Mouse (Mus musculus) forebrain, embryonic 15.5 days (tissue): ENCODE data around the gene Slc45a3. TPM values are rescaled to one million over a fixed set of nuclear protein-coding genes. Genes with fewer than 3 reads are reported as not detected.

Experiments
- ATAC-seq: fragments of 200-750 bp; cut with Nextera tagmentation; replicated peaks from 2 replicates; pipeline ENCODE4 v1.8.0; 2017; ENCODE audit warnings: mild to moderate bottlenecking, moderate TSS enrichment, moderate library complexity
- H3K27ac ChIP-seq: fragments of 300-500 bp; sonication (generic); replicated peaks from 2 replicates; pipeline ENCODE4 v1.5.1; 2015; ENCODE audit warnings: mild to moderate bottlenecking, inconsistent platforms
- H3K27me3 ChIP-seq: fragments of 300-500 bp; sonication (generic); 2 replicates; pipeline ENCODE4 v1.6.1; 2015; ENCODE audit warnings: inconsistent platforms
- H3K36me3 ChIP-seq: fragments of 300-500 bp; sonication (generic); 2 replicates; pipeline ENCODE4 v1.6.1; 2015; ENCODE audit warnings: mild to moderate bottlenecking, inconsistent platforms
- H3K4me1 ChIP-seq: fragments of 300-500 bp; sonication (generic); 2 replicates; pipeline ENCODE4 v1.6.1; 2015; ENCODE audit warnings: inconsistent platforms
- H3K4me2 ChIP-seq: fragments of 300-500 bp; sonication (generic); replicated peaks from 2 replicates; pipeline ENCODE4 v1.6.1; 2015; ENCODE audit warnings: mild to moderate bottlenecking, inconsistent platforms
- H3K4me3 ChIP-seq: fragments of 300-500 bp; sonication (generic); 2 replicates; pipeline ENCODE4 v1.5.1; 2015; ENCODE audit warnings: mild to moderate bottlenecking, inconsistent platforms
- H3K9ac ChIP-seq: fragments of 300-500 bp; sonication (generic); replicated peaks from 2 replicates; pipeline ENCODE4 v1.6.1; 2015; ENCODE audit warnings: mild to moderate bottlenecking, inconsistent platforms
- H3K9me3 ChIP-seq: fragments of 300-500 bp; sonication (generic); 2 replicates; pipeline ENCODE4 v1.6.1; 2016; ENCODE audit warnings: inconsistent platforms
- WGBS: fragments of 180-500 bp; shearing (Covaris S2); methylation state at CpG from one replicate; pipeline ENCODE4 v1.1.7; 2015; ENCODE audit warnings: mixed read lengths; 5-methylcytosine and 5-hydroxymethylcytosine counted together
- polyA plus RNA-seq: library from polyadenylated mRNA; unstranded; fragments of >200 nt; fragmentation: Nextera tagmentation; extraction: Ambion mirVana; gene quantifications from 2 replicates; pipeline ENCODE4 v1.2.1, GENCODE M21; 2015

Slc45a3 gene
- polyA plus RNA-seq, 1 experiment from 2014 or later, result 1.8 TPM

- Histone ChIP-seq H3K9me3 (no peaks in the 10 kb centered on the region), H3K4me2 (no peak overlapping the region), H3K4me1 (no peaks in the 10 kb centered on the region), H3K27me3 (no peaks in the 10 kb centered on the region), H3K27ac (no peak overlapping the region), H3K9ac (no peak overlapping the region), H3K4me3 (no peak overlapping the region), H3K36me3 (no peaks in the 10 kb centered on the region)
- WGBS, result 15% methylated on average over 5 of the region's 5 CpGs
- ATAC-seq, result peak; percentile 56; the same call in 1 of the 2 replicates
Observed at GRCm38 (mm10) chr1:131982907-131983306, 20.1 kb downstream of the Slc45a3 start.

GRCm38 (mm10) chr1:131983806-131984205, 21.0 kb downstream of the Slc45a3 start:
- 61% methylated on average over 2 of the region's 2 CpGs for WGBS
- Histone ChIP-seq H3K4me2 (no peak overlapping the region), H3K9me3 (no peaks in the 10 kb centered on the region), H3K27ac (no peak overlapping the region), H3K9ac (no peak overlapping the region), H3K4me3 (no peak overlapping the region), H3K4me1 (no peaks in the 10 kb centered on the region), H3K36me3 (no peaks in the 10 kb centered on the region), H3K27me3 (no peaks in the 10 kb centered on the region)
- no peak for ATAC-seq

- WGBS, result 68% methylated on average over 15 of the region's 15 CpGs
- no peaks in the 10 kb centered on the region for H3K27me3 ChIP-seq
- H3K36me3 ChIP-seq, result no peaks in the 10 kb centered on the region
- H3K9me3 ChIP-seq, result no peaks in the 10 kb centered on the region
- H3K27ac ChIP-seq, result no peak overlapping the region
- no peaks in the 10 kb centered on the region for H3K4me1 ChIP-seq
- no peak overlapping the region for H3K4me3 ChIP-seq
- H3K4me2 ChIP-seq, result no peak overlapping the region
- no peak overlapping the region for H3K9ac ChIP-seq
- no peak for ATAC-seq
Observed at GRCm38 (mm10) chr1:131987432-131987831, 24.7 kb downstream of the Slc45a3 start.

GRCm38 (mm10) chr1:131989476-131989875, 26.7 kb downstream of the Slc45a3 start:
- Histone ChIP-seq H3K36me3 (no peaks in the 10 kb centered on the region), H3K27me3 (no peaks in the 10 kb centered on the region), H3K4me2 (no peak overlapping the region), H3K9me3 (no peaks in the 10 kb centered on the region), H3K4me1 (no peaks in the 10 kb centered on the region), H3K4me3 (no peak overlapping the region), H3K9ac (no peak overlapping the region), H3K27ac (no peak overlapping the region)
- WGBS, result 77% methylated on average over 4 of the region's 4 CpGs
- ATAC-seq, result no peak

GRCm38 (mm10) chr1:131990083-131990760, 27.5 kb downstream of the Slc45a3 start:
- no peaks in the 10 kb centered on the region for H3K36me3 ChIP-seq
- WGBS, result 90% methylated on average over 9 of the region's 9 CpGs
- H3K27ac ChIP-seq, result no peak overlapping the region
- no peaks in the 10 kb centered on the region for H3K9me3 ChIP-seq
- ATAC-seq, result no peak
- no peak overlapping the region for H3K4me2 ChIP-seq
- no peaks in the 10 kb centered on the region for H3K4me1 ChIP-seq
- H3K4me3 ChIP-seq, result no peak overlapping the region
- no peak overlapping the region for H3K9ac ChIP-seq
- no peaks in the 10 kb centered on the region for H3K27me3 ChIP-seq

- WGBS, result 89% methylated on average over 7 of the region's 7 CpGs
- H3K27me3 ChIP-seq, result no peaks in the 10 kb centered on the region
Observed at GRCm38 (mm10) chr1:131992561-131993001, 29.8 kb downstream of the Slc45a3 start.

GRCm38 (mm10) chr1:131993169-131994040, 30.6 kb downstream of the Slc45a3 start:
- H3K9me3 ChIP-seq, result no peaks in the 10 kb centered on the region
- no peaks in the 10 kb centered on the region for H3K27me3 ChIP-seq
- no peak overlapping the region for H3K4me3 ChIP-seq
- H3K4me1 ChIP-seq, result no peaks in the 10 kb centered on the region
- H3K4me2 ChIP-seq, result no peak overlapping the region
- no peak overlapping the region for H3K9ac ChIP-seq
- no peaks in the 10 kb centered on the region for H3K36me3 ChIP-seq
- WGBS, result 90% methylated on average over 12 of the region's 12 CpGs
- no peak overlapping the region for H3K27ac ChIP-seq
- ATAC-seq, result no peak

More at GRCm38 (mm10) chr1:131992561-131993001, 29.8 kb downstream of the Slc45a3 start:
- no peak overlapping the region for H3K27ac ChIP-seq
- no peaks in the 10 kb centered on the region for H3K9me3 ChIP-seq
- H3K4me1 ChIP-seq, result no peaks in the 10 kb centered on the region
- no peak overlapping the region for H3K4me3 ChIP-seq
- H3K4me2 ChIP-seq, result no peak overlapping the region
- no peak for ATAC-seq
- no peak overlapping the region for H3K9ac ChIP-seq
- no peaks in the 10 kb centered on the region for H3K36me3 ChIP-seq

GRCm38 (mm10) chr1:131995062-131995461, 32.3 kb downstream of the Slc45a3 start:
- no peak for ATAC-seq
- H3K4me1 ChIP-seq, result no peaks in the 10 kb centered on the region
- H3K4me3 ChIP-seq, result no peak overlapping the region
- H3K9ac ChIP-seq, result no peak overlapping the region
- WGBS, result 31% methylated on average over 4 of the region's 4 CpGs
- H3K36me3 ChIP-seq, result no peaks in the 10 kb centered on the region
- no peaks in the 10 kb centered on the region for H3K9me3 ChIP-seq
- no peak overlapping the region for H3K4me2 ChIP-seq
- no peak overlapping the region for H3K27ac ChIP-seq
- H3K27me3 ChIP-seq, result no peaks in the 10 kb centered on the region

GRCm38 (mm10) chr1:132000506-132000905, 37.7 kb downstream of the Slc45a3 start:
- Histone ChIP-seq H3K4me3 (no peak overlapping the region), H3K9ac (no peak overlapping the region), H3K4me2 (no peak overlapping the region), H3K27ac (no peak overlapping the region), H3K36me3 (no peaks in the 10 kb centered on the region), H3K4me1 (no peaks in the 10 kb centered on the region), H3K9me3 (no peaks in the 10 kb centered on the region), H3K27me3 (no peaks in the 10 kb centered on the region)
- no peak for ATAC-seq

- Histone ChIP-seq H3K9me3 (no peaks in the 10 kb centered on the region), H3K4me1 (peaks cover 5% of the 10 kb centered on the region), H3K4me2 (no peak overlapping the region), H3K27ac (no peak overlapping the region), H3K27me3 (no peaks in the 10 kb centered on the region), H3K4me3 (no peak overlapping the region), H3K9ac (no peak overlapping the region), H3K36me3 (no peaks in the 10 kb centered on the region)
- 85% methylated on average over 4 of the region's 4 CpGs for WGBS
- ATAC-seq, result no peak
Observed at GRCm38 (mm10) chr1:132001880-132002330, 39.1 kb downstream of the Slc45a3 start.

- Histone ChIP-seq H3K27me3 (no peaks in the 10 kb centered on the region), H3K4me1 (peaks cover 5% of the 10 kb centered on the region), H3K9me3 (no peaks in the 10 kb centered on the region), H3K27ac (no peak overlapping the region), H3K4me2 (no peak overlapping the region), H3K9ac (no peak overlapping the region), H3K36me3 (no peaks in the 10 kb centered on the region), H3K4me3 (no peak overlapping the region)
- no peak for ATAC-seq
- WGBS, result 65% methylated on average over 2 of the region's 2 CpGs
Observed at GRCm38 (mm10) chr1:132003111-132003510, 40.3 kb downstream of the Slc45a3 start.

- 69% methylated on average over 1 of the region's 1 CpGs for WGBS
- no peak overlapping the region for H3K4me3 ChIP-seq
- no peaks in the 10 kb centered on the region for H3K9me3 ChIP-seq
- no peak overlapping the region for H3K9ac ChIP-seq
- no peak for ATAC-seq
- H3K4me1 ChIP-seq, result peaks cover 10% of the 10 kb centered on the region
- no peak overlapping the region for H3K27ac ChIP-seq
- no peaks in the 10 kb centered on the region for H3K36me3 ChIP-seq
- no peak overlapping the region for H3K4me2 ChIP-seq
- no peaks in the 10 kb centered on the region for H3K27me3 ChIP-seq
Observed at GRCm38 (mm10) chr1:132003817-132004216, 41.0 kb downstream of the Slc45a3 start.
